Mouse (Mus musculus) heart, embryonic 14.5 days (tissue): ENCODE data around the gene Mcm9. TPM values are rescaled to one million over a fixed set of nuclear protein-coding genes. Genes with fewer than 3 reads are reported as not detected.

Source experiments
- ATAC-seq: fragments of 200-750 bp; cut with Nextera tagmentation; 2 replicates; pipeline ENCODE4 v1.8.0; 2017; ENCODE audit warnings: low read depth, moderate TSS enrichment; ENCODE audit not compliant: insufficient number of reproducible peaks, insufficient read depth, low FRiP score
- H3K27ac ChIP-seq, 2 experiments: fragments of 200-500 bp in 1 of 2; fragments of 300-500 bp in 1 of 2; sonication (generic) in 1 of 2; replicated peaks in 1 of 2; 2 replicates each; pipeline ENCODE4 v1.5.1; 2012 to 2014; ENCODE audit warnings: low read depth in 2 of 2, low read length in 2 of 2, control low read depth in 1 of 2, mild to moderate bottlenecking in 1 of 2, mixed read lengths in 1 of 2; ENCODE audit not compliant: control insufficient read depth in 1 of 2, insufficient read depth in 1 of 2
- H3K27me3 ChIP-seq: fragments of 300-500 bp; sonication (generic); 2 replicates; pipeline ENCODE4 v1.6.1; 2014; ENCODE audit warnings: mild to moderate bottlenecking, low read length, control low read depth; ENCODE audit not compliant: control insufficient read depth, insufficient read depth
- H3K36me3 ChIP-seq: fragments of 300-500 bp; sonication (generic); 2 replicates; pipeline ENCODE4 v1.6.1; 2014; ENCODE audit warnings: mild to moderate bottlenecking, control low read depth, low read length, mixed read lengths; ENCODE audit not compliant: control insufficient read depth, insufficient read depth
- H3K4me1 ChIP-seq, 2 experiments: fragments of 200-500 bp in 1 of 2; fragments of 300-500 bp in 1 of 2; sonication (generic) in 1 of 2; 2 replicates each; pipeline ENCODE4 v1.6.1; 2012 to 2014; ENCODE audit warnings: low read length in 2 of 2, control low read depth in 1 of 2, mixed read lengths in 1 of 2; ENCODE audit not compliant: control insufficient read depth in 2 of 2, insufficient read depth in 2 of 2
- H3K4me2 ChIP-seq: fragments of 300-500 bp; sonication (generic); 2 replicates; pipeline ENCODE4 v1.6.1; 2014; ENCODE audit warnings: mild to moderate bottlenecking, low read length
- H3K4me3 ChIP-seq, 2 experiments: fragments of 200-500 bp in 1 of 2; fragments of 300-500 bp in 1 of 2; sonication (generic) in 1 of 2; 2 replicates each; pipeline ENCODE4 v1.5.1; 2012 to 2014; ENCODE audit warnings: low read length in 2 of 2, mild to moderate bottlenecking in 2 of 2, control low read depth in 1 of 2, low read depth in 1 of 2, moderate library complexity in 1 of 2; ENCODE audit not compliant: control insufficient read depth in 1 of 2, insufficient read depth in 1 of 2
- H3K9ac ChIP-seq: fragments of 300-500 bp; sonication (generic); 2 replicates; pipeline ENCODE4 v1.6.1; 2014; ENCODE audit warnings: mild to moderate bottlenecking, low read length
- H3K9me3 ChIP-seq: fragments of 300-500 bp; sonication (generic); 2 replicates; pipeline ENCODE4 v1.6.1; 2016; ENCODE audit warnings: low read length, control low read depth; ENCODE audit not compliant: control insufficient read depth
- WGBS: fragments of 180-500 bp; shearing (Covaris S2); extraction: QIAGEN DNeasy Blood & Tissue Kit; methylation state at CpG from one replicate; pipeline ENCODE4 v1.1.7; 2014; 5-methylcytosine and 5-hydroxymethylcytosine counted together
- polyA plus RNA-seq: library from polyadenylated mRNA; unstranded; fragments of >200 nt; fragmentation: Nextera tagmentation; extraction: Ambion mirVana; gene quantifications from 2 replicates; pipeline ENCODE4 v1.2.1, GENCODE M21; 2014

The Mcm9 gene
- polyA plus RNA-seq, 1 experiment from 2014 or later, result 11.1 TPM

DNA sequence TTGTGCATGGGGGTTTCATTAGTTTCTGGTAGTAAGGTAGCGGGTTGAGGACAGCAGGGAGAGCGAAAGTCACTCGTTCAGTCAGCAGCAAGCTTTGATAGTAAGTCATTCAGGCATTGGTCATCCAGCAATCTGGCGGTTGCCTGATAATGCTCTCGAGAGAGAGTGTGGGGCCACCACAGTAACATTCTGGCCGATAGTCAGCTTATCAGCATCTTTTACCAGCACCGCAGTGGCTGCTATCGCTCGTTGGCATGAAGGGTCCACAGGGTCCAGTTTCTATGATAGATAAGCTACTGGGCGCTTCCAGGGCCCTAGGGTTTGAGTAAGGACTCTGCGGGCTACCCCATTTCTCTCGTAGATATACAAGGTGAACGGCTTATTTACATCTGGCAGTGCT, 136.3 kb downstream of the Mcm9 start:
- H3K9me3 ChIP-seq, result peaks cover 6% of the 10 kb centered on the region; the same call in 1 of the 2 replicates
- ATAC-seq, result no peak
- no peaks in the 10 kb centered on the region for H3K36me3 ChIP-seq
- WGBS, result 44% methylated on average over 13 of the region's 13 CpGs
- H3K27ac ChIP-seq, result no peak overlapping the region
- H3K4me1 ChIP-seq, result peaks cover 0 to 4% of the 10 kb centered on the region in 2 experiments; a peak in 1 of 4 replicates
- no peak overlapping the region for H3K4me3 ChIP-seq
- H3K27me3 ChIP-seq, result no peaks in the 10 kb centered on the region
- H3K4me2 ChIP-seq, result peak overlapping the region; percentile 39
- H3K9ac ChIP-seq, result no peak overlapping the region

Other genes starting within 250 kb of the Mcm9 start
- 64.4 and 73.4 TPM in 2 replicates for gene Asf1a, start 33.7 kb downstream of the Mcm9 start, polyA plus RNA-seq
- 3.6 and 4.4 TPM in 2 replicates for gene Fam184a, start 120.7 kb upstream of the Mcm9 start, polyA plus RNA-seq